Mouse (Mus musculus) Patski (cell line): ENCODE data around the gene Vps35l. TPM values are rescaled to one million over a fixed set of nuclear protein-coding genes. Genes with fewer than 3 reads are reported as not detected.
A peak's percentile ranks its signal among the peaks of the same experiment; 100 is the strongest.

Experiments used
- ATAC-seq: fragments of 100-300 bp; one replicate; pipeline ENCODE4 v1.8.0; 2021
- CTCF ChIA-PET: fragments of 350-600 bp; sonication (Branson Sonifier 250); formaldehyde crosslinking; loops from one replicate; lab custom pipeline; 2022; ENCODE audit warnings: inconsistent platforms; lab: Charles Lee
- POLR2A ChIA-PET: fragments of 350-600 bp; sonication (Branson Sonifier 250); formaldehyde crosslinking; loops from one replicate; lab custom pipeline; 2022; ENCODE audit warnings: antibody characterized with exemption, inconsistent platforms; lab: Charles Lee
- DNase-seq: peaks from one replicate; pipeline ENCODE4 v3.0.0-alpha.2; 2011; ENCODE audit warnings: low read depth, low spot score
- H3K27me3 ChIP-seq: fragments of 371-371 bp; one replicate; pipeline ENCODE4 v1.5.1; 2021
- CTCF ChIP-seq: fragments of 100-300 bp; IDR thresholded peaks from one replicate; pipeline ENCODE4 v1.5.1; 2021
- in situ Hi-C: fragments of 300-500 bp; cut with MboI; formaldehyde crosslinking; loops from 3 replicates; pipeline ENCODE4 v1.11.1; 2018; ENCODE audit warnings: low pct_unique_long_range_greater_than_20kb, mixed read lengths
- polyA plus RNA-seq: library from polyadenylated mRNA; unstranded; gene quantifications from one replicate; pipeline ENCODE4 v1.2.3, GENCODE M21; 2021

Vps35l gene
- polyA plus RNA-seq, 1 experiment from 2014 or later, result 107 TPM

DNA sequence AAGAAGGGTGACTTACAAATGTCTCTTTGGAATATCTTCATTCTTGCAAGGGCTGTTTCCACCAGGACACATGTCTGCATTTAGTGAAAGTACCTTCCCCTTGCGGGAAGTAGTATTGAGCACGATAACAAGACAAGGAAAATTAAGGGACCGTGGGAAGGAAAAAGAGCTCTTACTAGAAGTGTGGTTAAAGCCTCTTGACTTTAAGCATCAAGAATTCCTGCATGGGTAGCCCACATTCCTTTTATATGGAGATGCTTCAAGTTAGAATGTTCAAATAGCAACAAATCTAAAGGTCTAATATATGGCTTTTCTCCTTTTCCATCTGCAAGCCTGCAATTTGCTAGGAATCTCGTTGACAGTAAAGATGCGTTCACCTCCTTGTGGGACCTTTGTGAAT, 33.5 kb upstream of the Vps35l start:
- CTCF ChIA-PET, result no interaction called here
- POLR2A ChIA-PET, result no interaction called here
- no peak for ATAC-seq
- no peaks in the 10 kb centered on the region for H3K27me3 ChIP-seq
- TF ChIP-seq CTCF, result no peak
- no peak for DNase-seq
- in situ Hi-C loops, result no loop called here

DNA sequence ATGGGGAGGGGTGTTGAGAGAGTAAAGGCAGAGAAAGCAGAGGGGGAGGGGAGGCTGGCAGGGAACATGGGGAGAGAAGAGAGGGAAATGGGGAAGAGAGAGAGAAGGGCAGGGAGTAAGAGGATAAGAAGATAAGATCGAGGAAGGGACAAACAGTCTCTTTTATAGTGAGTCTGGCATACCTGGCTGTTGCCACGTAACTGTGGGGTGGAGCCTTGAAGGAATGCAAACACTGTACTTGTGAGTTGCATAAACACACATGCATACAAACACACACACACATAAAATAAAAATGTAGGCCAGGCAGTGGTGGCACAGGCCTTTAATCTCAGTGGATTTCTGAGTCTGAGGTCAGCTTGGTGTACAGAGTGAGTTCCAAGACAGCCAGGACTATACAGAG, 32.8 kb upstream of the Vps35l start:
- no peaks in the 10 kb centered on the region for H3K27me3 ChIP-seq
- TF ChIP-seq CTCF, result no peak
- ATAC-seq (no peak), DNase-seq (no peak)
- in situ Hi-C loops, result no loop called here
- ChIA-PET POLR2A (no interaction called here), CTCF (no interaction called here)

DNA sequence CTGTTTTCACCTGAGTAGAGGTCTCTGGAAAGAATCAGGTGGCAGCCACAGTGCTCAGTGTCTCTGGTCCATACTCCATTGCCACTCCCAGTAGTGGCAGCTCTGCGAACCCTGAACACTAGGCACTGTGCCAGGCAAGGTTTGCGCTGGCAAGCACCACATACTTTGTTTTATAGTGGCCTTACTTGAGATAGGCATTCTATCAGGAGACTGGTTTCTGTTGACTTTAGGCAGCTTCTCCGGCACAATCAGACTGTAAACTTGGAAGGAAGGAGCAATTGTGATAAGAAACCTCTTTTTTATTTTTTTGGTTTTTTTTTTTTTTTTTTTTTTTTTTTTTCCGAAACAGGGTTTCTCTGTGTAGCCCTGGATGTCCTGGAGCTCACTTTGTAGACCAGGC, 32.0 kb upstream of the Vps35l start:
- ChIA-PET CTCF (no interaction called here), POLR2A (no interaction called here)
- H3K27me3 ChIP-seq, result no peaks in the 10 kb centered on the region
- DNase-seq (no peak), ATAC-seq (no peak)
- no peak for TF ChIP-seq CTCF
- in situ Hi-C loops, result no loop called here

DNA sequence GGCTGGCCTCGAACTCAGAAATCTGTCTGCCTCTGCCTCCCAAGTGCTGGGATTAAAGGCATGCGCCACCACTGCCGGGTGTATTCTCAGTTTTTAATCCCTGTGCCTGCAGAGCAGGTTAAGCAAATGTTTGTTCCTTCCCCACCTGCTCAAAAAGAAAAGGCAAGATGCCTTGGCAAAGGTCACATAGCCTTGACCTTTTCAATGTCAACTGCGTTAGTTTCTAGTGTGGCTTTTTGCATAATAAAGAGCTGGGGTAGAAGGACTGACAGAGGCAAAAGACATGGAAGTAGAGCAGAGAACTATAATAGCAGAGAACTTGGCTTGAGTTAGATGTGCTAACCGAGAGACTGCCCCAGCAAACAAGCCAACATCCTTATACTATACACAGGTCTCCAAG, 29.2 kb upstream of the Vps35l start:
- ChIA-PET POLR2A (no interaction called here), CTCF (no interaction called here)
- H3K27me3 ChIP-seq, result no peaks in the 10 kb centered on the region
- in situ Hi-C loops, result no loop called here
- TF ChIP-seq CTCF, result no peak
- ATAC-seq, result no peak
- no peak for DNase-seq

DNA sequence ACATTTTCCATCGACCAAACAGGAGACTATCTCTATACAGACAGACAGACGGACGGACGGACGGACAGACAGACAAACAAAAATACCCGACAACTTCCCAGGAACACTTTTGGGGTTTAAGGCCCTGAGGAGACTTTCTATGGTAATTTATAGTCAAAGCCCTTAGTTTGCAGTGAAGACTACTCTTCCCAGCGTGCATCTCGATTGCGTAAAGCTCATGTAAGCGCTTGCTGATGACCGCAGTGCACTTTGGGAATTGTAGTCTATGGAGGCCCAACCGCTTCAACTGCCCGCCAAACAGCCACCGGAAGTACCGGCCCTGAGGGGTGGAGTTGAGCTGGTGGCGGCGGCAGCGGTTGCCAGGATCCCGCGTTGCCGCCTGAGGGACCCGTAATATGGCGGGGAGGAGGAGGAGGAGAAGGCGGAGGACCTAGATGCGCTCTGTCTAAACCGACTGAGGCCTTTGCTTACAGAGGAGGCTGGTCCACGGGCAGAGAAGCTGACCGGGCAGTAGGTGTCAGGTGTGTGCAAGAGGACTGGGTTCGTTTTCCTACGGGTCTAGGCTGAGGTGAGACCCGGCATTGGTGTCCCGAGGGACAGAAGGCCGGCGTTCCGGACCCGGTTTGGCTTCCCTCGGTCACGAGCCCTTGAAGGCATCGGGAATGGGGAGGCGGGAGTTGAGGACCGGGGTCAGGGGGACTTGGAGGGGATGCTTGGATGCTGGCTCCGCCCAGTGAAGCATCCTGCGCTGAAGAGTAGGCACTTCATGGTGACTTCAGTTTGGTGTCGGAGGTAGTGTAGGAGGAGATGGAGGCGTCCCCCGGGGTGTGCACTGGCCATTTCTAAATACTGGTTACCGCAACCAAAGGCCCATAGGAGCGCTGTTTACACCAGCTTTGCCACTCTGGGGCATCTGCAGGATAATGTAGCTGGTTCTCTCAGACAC, 27.5 kb upstream of the Vps35l start, which contains the start of gene Ccp110:
TSS of gene Ccp110 (plus strand) at position 325 of the 946 bp plus-strand sequence.
- POLR2A ChIA-PET, result interaction anchor here (0.5 kb wide), 1 partner anchor 70 kb away, joined by 4 read pairs; no protein-coding TSS in a partner anchor

DNA sequence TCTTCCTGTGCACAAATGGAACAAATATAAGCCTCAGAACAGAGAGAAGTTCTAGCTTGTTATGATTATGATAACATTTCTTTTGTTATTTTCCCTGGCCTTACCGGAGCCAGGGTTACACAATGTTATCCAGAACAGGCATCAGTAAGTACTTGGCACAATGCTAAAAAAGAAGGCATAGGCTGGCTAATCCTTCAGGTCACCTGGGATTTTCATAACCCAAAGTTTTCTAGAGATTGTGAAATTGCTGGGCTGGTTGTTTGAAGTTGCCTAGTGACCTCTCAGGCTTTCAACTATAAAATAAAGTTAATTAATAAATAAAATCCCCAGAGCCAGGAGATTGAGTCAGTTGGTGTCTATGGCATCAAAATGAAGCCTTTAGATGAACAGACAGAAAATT, 25.2 kb upstream of the Vps35l start:
- no peaks in the 10 kb centered on the region for H3K27me3 ChIP-seq
- DNase-seq (no peak), ATAC-seq (no peak)
- in situ Hi-C loops, result no loop called here
- POLR2A ChIA-PET, result interaction anchor here (0.6 kb wide), 1 partner anchor 55 kb away, joined by 3 read pairs; no protein-coding TSS in a partner anchor
- CTCF ChIA-PET, result interaction anchor here (0.8 kb wide), 1 partner anchor 11 kb away, joined by 4 read pairs; no protein-coding TSS in a partner anchor
- TF ChIP-seq CTCF, result no peak

More for the DNA sequence above, 27.5 kb upstream of the Vps35l start, which contains the start of gene Ccp110:
- DNase-seq (peak; percentile 74), ATAC-seq (peak; percentile 98)
- no peaks in the 10 kb centered on the region for H3K27me3 ChIP-seq
- no peak for TF ChIP-seq CTCF
- CTCF ChIA-PET, result interaction anchor here (1.4 kb wide), 1 partner anchor 13 kb away, joined by 3 read pairs; no protein-coding TSS in a partner anchor
- in situ Hi-C loops, result no loop called here

DNA sequence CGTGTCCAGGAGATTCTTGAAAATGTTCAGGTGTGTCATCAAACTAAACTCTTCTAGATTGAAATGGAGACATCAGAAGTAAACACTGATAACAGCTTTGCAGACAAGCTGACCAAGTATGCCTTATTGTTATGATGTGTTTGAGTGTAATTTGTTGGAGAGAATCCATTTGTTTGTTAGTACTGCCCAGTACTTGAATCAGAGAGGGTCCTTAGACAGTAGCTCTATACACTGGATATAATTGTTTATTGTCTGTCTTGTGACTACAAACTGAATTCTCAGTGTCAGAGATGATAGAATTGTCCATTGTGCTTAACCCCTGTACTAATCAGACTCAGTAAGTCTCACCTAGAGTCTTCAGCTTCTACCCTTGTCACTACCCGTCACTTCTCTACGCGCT, 22.0 kb upstream of the Vps35l start:
- TF ChIP-seq CTCF, result no peak
- ChIA-PET CTCF (interaction anchor here (0.9 to 1.5 kb wide), 2 partner anchors 12 to 21 kb away, joined by 3 read pairs; partner anchors contain the start of gene Vps35l), POLR2A (no interaction called here)
- ATAC-seq, result no peak
- DNase-seq, result no peak
- in situ Hi-C loops, result no loop called here
- no peaks in the 10 kb centered on the region for H3K27me3 ChIP-seq

DNA sequence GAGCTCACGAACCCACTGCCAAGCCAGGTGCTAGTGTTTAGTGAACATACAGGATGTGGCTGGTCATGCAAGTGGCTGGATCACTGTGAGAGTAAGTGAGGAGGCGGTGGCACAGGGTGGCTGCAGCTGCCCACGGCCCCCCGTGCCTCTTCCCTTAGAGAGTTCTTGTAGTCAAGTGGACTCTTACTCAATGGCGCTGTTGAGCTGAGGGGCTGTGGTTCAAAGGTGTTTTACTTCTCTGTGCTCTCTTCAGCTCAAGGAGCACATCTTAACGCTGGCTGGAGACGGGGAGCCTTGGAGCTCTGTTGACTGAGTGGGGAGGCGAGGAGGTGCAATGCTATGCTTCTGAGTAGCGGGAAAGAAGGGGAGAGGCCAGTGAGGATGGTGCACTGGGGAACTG, 16.1 kb upstream of the Vps35l start:
- TF ChIP-seq CTCF, result no peak
- in situ Hi-C loops, result no loop called here
- H3K27me3 ChIP-seq, result no peaks in the 10 kb centered on the region
- ChIA-PET CTCF (no interaction called here), POLR2A (no interaction called here)
- DNase-seq, result no peak
- no peak for ATAC-seq

DNA sequence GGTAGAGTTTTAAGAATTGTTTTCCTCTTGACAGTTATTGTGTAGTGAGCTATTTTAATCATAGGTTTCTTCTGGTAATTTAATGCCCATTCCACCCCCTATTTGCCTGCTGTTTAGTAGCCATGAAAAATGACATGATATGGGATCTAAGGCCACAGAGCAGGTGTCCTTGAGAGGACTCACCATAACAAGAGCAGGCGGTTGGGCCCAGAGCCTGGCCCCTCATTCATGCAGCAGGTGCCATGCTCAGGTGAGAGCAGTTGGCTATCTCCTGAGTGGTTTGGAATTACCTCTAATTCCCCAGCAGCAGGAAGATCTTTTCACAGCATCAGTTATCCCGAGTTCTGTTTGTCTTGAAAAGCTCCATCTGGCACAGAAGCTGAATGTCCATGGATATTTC, 14.6 kb upstream of the Vps35l start:
- no peak for TF ChIP-seq CTCF
- ATAC-seq (no peak), DNase-seq (no peak)
- ChIA-PET POLR2A (no interaction called here), CTCF (interaction anchor here (1.7 to 1.8 kb wide), 2 partner anchors 10 to 13 kb away, joined by 3 to 4 read pairs; partner anchors contain the start of gene Ccp110)
- no peaks in the 10 kb centered on the region for H3K27me3 ChIP-seq
- in situ Hi-C loops, result no loop called here

DNA sequence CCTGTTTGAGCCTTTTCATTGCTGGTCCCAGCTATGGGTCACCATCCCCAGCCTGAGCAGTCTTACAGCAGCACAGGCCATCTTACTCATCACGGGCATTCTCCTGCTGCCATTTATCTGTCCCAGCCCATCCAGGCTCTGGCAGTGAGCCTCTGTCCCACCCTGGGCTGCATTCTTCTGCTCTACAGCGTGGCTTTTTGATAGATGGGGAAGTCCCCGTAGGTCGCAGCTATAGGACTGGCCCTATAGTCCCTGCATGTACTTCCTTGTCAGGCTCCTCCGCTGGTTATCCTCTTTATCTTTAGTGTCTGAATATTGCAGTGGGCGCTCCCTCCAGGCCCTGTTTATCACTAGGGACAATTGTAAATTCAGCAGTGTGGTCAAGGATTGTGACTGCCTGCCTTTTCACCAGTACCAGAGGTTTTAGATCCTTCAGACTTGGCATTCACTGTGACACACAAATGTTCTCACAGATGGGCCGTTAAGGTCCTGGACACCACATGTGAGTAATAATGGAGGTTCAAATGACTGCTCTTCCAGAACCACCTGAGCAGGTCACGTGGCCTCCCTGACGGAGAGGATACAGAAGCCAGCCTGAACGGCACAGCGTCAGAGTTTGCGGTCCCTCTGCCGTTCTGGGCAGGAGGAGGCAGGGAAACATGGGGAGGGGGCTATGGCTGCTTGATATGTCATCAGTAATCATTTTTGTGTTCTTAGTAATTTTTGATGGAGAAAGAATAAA, 11.0 kb upstream of the Vps35l start:
- CTCF ChIA-PET, result interaction anchor here (1.4 kb wide), 1 partner anchor 11 kb away, joined by 3 read pairs; no protein-coding TSS in a partner anchor
- no peak for TF ChIP-seq CTCF
- H3K27me3 ChIP-seq, result no peaks in the 10 kb centered on the region
- ATAC-seq (no peak), DNase-seq (no peak)
- in situ Hi-C loops, result no loop called here
- POLR2A ChIA-PET, result no interaction called here
